Mouse (Mus musculus) megakaryocyte, embryonic 14.5 days (primary cell): ENCODE results near the gene Arhgap15.

Source experiments
- FLI1 ChIP-seq: IDR thresholded peaks from 2 replicates; pipeline ENCODE4 v1.6.1; 2012; ENCODE audit warnings: low read length, inconsistent platforms, mixed read lengths
- GATA1 ChIP-seq: IDR thresholded peaks from 3 replicates; pipeline ENCODE4 v1.6.1; 2012; ENCODE audit warnings: mixed read lengths, low read length, inconsistent platforms, borderline replicate concordance

GRCm38 (mm10) chr2:44380225-44380624 lies 631.6 kb downstream of the Arhgap15 start:
- TF ChIP-seq GATA1 (no peak), FLI1 (no peak)
